Mouse (Mus musculus) left cerebral cortex, adult 2 months (tissue): Measurements from ENCODE around the gene Ncbp3. TPM values are rescaled to one million over a fixed set of nuclear protein-coding genes. Genes with fewer than 3 reads are reported as not detected.

Source experiments
- DNase-seq, 2 experiments: peaks; one replicate each; pipeline ENCODE4 v3.0.0; 2021 to 2022; ENCODE audit warnings: low spot score in 2 of 2, mixed read lengths in 1 of 2; ENCODE audit errors: extremely low spot score in 1 of 2
- H3K27ac ChIP-seq: fragments of 200-600 bp; 2 replicates; pipeline ENCODE4 v1.8.1; 2022
- H3K4me3 ChIP-seq: fragments of 200-600 bp; 2 replicates; pipeline ENCODE4 v1.8.1; 2022
- CTCF ChIP-seq: fragments of 200-600 bp; IDR thresholded peaks from 2 replicates; pipeline ENCODE4 v1.8.1; 2022; ENCODE audit warnings: antibody characterized with exemption, mild to moderate bottlenecking, moderate library complexity
- intact Hi-C: fragments of 180-260 bp; cut with DNase I; formaldehyde crosslinking; loops from one replicate; pipeline ENCODE4 v1.15.1; 2025
- long read RNA-seq, 2 experiments: library from polyadenylated mRNA; stranded (forward); transcript quantifications; one replicate each; pipeline ENCODE4 v2.0.0; 2021; ENCODE audit warnings: borderline mapping rate in 2 of 2
- total RNA-seq, 2 experiments: library from RNA; stranded (reverse); gene quantifications; 2 replicates each; pipeline ENCODE4 v1.2.3; 2021

Gene Ncbp3
- 10 to 100 TPM; 10.3 to 10.7 TPM for total RNA-seq
- long read RNA-seq, experiment 1, full-length matches to known transcripts: 6 of 12 reads
- long read RNA-seq, experiment 1, partial matches to known transcripts: 2 of 12 reads
- long read RNA-seq, experiment 1, other reads (novel, unspliced or antisense): 4 of 12 reads
- long read RNA-seq, experiment 2, full-length matches to known transcripts: 8 of 10 reads
- long read RNA-seq, experiment 2, partial matches to known transcripts: 1 of 10 reads
- long read RNA-seq, experiment 2, other reads (novel, unspliced or antisense): 1 of 10 reads

- intact Hi-C loops: loop anchor here (1.0 to 10.0 kb wide), 3 partner anchors 28 to 473 kb away; partner anchors contain the start of gene Camkk1
- TF ChIP-seq CTCF: peak; percentile 65
Measured at GRCm38 (mm10) chr11:73047542-73047996, at the start of gene Ncbp3. Gene Ncbp3, plus strand, starts transcription at chr11:73047783.

GRCm38 (mm10) chr11:72998771-72999170 lies 48.8 kb upstream of the Ncbp3 start, which contains the start of gene P2rx1:
Gene P2rx1, plus strand, starts transcription at chr11:72999103.
- Histone ChIP-seq H3K4me3 (no peak within 1 kb of the TSS), H3K27ac (no peak within 1 kb of the TSS)
- no peak for DNase-seq
- no peak; the same call in 1 of the 2 replicates for TF ChIP-seq CTCF
- intact Hi-C loops: no loop called here

More at GRCm38 (mm10) chr11:73047542-73047996, at the start of gene Ncbp3:
- H3K4me3 ChIP-seq: peak within 1 kb of the TSS; percentile 90
- H3K27ac ChIP-seq: peak within 1 kb of the TSS; percentile 98
- peak; percentile 92 to 95 for DNase-seq

- DNase-seq: peak; percentile 60 to 68
- Histone ChIP-seq H3K27ac (no peak overlapping the region), H3K4me3 (no peak overlapping the region)
- intact Hi-C loops: loop anchor here (2.0 kb wide), 1 partner anchor 430 kb away; no protein-coding TSS in a partner anchor
- peak; percentile 93 for TF ChIP-seq CTCF
Measured at GRCm38 (mm10) chr11:73001029-73001428, 46.6 kb upstream of the Ncbp3 start.

- Histone ChIP-seq H3K27ac (no peak overlapping the region), H3K4me3 (no peak overlapping the region)
- intact Hi-C loops: loop anchor here (1.0 to 2.0 kb wide), 3 partner anchors 33 to 100 kb away; no protein-coding TSS in a partner anchor
- no peak for DNase-seq
- peak; percentile 73 for TF ChIP-seq CTCF
Measured at GRCm38 (mm10) chr11:73006377-73006776, 41.2 kb upstream of the Ncbp3 start.

GRCm38 (mm10) chr11:73007113-73007512 lies 40.5 kb upstream of the Ncbp3 start:
- DNase-seq: no peak
- no peak overlapping the region for H3K27ac ChIP-seq
- intact Hi-C loops: loop anchor here (2.0 kb wide), 2 partner anchors 42 to 100 kb away; no protein-coding TSS in a partner anchor
- no peak overlapping the region for H3K4me3 ChIP-seq
- no peak for TF ChIP-seq CTCF

GRCm38 (mm10) chr11:73007698-73008481 lies 39.7 kb upstream of the Ncbp3 start:
- TF ChIP-seq CTCF: peak; percentile 83
- Histone ChIP-seq H3K27ac (no peak overlapping the region), H3K4me3 (no peak overlapping the region)
- intact Hi-C loops: loop anchor here (2.0 kb wide), 2 partner anchors 41 to 99 kb away; no protein-coding TSS in a partner anchor
- DNase-seq: peak; percentile 42 to 66

- intact Hi-C loops: no loop called here
Measured at GRCm38 (mm10) chr11:73008826-73009225, 38.8 kb upstream of the Ncbp3 start.

GRCm38 (mm10) chr11:73009531-73010274 lies 37.9 kb upstream of the Ncbp3 start:
- no peak overlapping the region for H3K27ac ChIP-seq
- DNase-seq: no peak
- H3K4me3 ChIP-seq: no peak overlapping the region
- TF ChIP-seq CTCF: no peak
- intact Hi-C loops: no loop called here

More at GRCm38 (mm10) chr11:73008826-73009225, 38.8 kb upstream of the Ncbp3 start:
- no peak for TF ChIP-seq CTCF
- Histone ChIP-seq H3K4me3 (no peak overlapping the region), H3K27ac (no peak overlapping the region)
- no peak for DNase-seq

- intact Hi-C loops: no loop called here
Measured at GRCm38 (mm10) chr11:73013981-73014380, 33.6 kb upstream of the Ncbp3 start.

GRCm38 (mm10) chr11:73014831-73015344 lies 32.7 kb upstream of the Ncbp3 start:
- Histone ChIP-seq H3K4me3 (no peak overlapping the region), H3K27ac (peak overlapping the region; percentile 60)
- TF ChIP-seq CTCF: no peak
- DNase-seq: peak; percentile 32 to 60
- intact Hi-C loops: no loop called here

More at GRCm38 (mm10) chr11:73013981-73014380, 33.6 kb upstream of the Ncbp3 start:
- DNase-seq: no peak
- Histone ChIP-seq H3K27ac (peak overlapping the region; percentile 60), H3K4me3 (no peak overlapping the region)
- no peak for TF ChIP-seq CTCF
